Mouse (Mus musculus): Measurements from ENCODE around the gene Prkcg. TPM values are rescaled to one million over a fixed set of nuclear protein-coding genes. Genes with fewer than 3 reads are reported as not detected.

The Prkcg gene
- total RNA-seq, 4 experiments from 2014 or later: 458 to 553 (median 501) TPM

- no peak for DNase-seq (ENCODE audit: low spot score in 2 of 2)
Observed at GRCm38 (mm10) chr7:3314121-3314520, 25.1 kb downstream of the Prkcg start.

DNA sequence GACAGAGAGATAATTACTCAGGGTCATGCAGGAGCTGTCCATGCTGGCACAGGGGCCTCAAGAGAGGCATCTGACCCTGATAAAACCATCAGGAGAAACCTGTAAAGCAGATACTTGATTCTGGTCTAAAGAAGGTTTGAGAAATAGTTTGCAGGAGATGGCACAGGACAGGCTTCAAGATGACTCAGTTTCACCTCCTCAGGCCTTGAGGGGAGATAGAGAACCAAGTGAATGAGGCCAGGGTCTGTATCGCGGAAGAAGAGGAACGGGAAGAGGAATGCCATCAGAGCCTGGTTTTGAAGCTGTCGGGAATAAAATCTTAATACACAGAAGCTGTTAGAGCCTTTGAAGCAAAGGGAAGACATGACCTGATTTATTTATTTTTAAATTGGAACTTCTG lies 28.7 kb downstream of the Prkcg start:
- DNase-seq (ENCODE audit: low spot score in 2 of 2): no peak

GRCm38 (mm10) chr7:3320856-3321255 lies 31.9 kb downstream of the Prkcg start:
- DNase-seq (ENCODE audit: low spot score in 2 of 2): no peak

- no peak for DNase-seq (ENCODE audit: low spot score in 2 of 2)
Observed at GRCm38 (mm10) chr7:3323826-3324225, 34.8 kb downstream of the Prkcg start.

DNA sequence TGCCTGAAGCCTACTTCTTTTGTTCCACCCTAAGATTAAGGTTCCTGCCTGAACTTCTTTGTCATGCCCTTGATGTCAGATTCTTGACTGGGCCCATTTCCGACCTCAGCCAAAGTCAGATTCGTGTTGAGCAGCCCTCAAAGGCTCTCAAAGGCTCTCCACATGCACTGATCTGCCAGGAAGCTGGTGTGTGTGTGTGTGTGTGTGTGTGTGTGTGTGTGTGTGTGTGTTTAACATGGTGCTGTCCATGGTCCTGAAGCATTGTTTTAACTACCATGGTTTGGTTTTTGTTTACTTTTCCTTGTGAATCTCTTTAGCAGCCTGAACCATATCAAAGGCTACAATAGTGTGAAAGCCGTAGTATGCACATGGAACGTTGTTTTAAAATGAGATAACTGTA lies 39.0 kb downstream of the Prkcg start:
- DNase-seq (ENCODE audit: low spot score in 2 of 2): no peak

DNA sequence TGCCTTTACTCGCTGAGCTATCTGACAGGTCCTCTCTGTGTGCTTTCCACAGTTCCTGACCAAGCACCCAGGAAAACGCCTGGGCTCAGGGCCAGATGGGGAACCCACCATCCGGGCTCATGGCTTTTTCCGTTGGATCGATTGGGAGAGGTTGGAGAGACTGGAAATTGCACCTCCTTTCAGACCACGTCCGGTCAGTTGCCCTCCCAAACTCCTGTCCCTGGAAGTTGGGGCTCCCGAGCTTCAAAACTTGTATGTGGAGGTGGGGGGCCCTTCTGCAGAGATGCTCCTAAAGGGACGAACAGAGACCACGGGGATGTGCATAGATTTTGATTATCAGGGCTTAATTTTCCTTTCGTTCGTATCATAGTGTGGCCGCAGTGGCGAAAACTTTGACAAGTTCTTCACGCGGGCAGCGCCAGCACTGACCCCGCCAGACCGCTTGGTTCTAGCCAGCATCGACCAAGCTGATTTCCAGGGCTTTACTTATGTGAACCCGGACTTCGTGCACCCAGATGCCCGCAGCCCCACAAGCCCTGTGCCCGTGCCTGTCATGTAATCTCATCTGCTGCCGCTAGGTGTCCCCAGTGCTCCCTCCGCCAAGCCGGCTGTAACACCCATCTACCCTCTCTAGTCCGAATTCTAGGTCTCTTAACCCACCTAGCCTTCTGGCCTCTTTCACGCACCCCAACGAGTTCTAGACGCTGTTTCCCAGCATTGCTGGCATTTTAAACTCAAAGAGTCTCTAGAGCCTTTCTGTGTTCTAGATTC lies 41.0 kb downstream of the Prkcg start:
- peak; percentile 73 to 85 for DNase-seq (ENCODE audit: low spot score in 2 of 2)

GRCm38 (mm10) chr7:3331171-3331570 lies 42.2 kb downstream of the Prkcg start:
- no peak for DNase-seq (ENCODE audit: low spot score in 2 of 2)

DNA sequence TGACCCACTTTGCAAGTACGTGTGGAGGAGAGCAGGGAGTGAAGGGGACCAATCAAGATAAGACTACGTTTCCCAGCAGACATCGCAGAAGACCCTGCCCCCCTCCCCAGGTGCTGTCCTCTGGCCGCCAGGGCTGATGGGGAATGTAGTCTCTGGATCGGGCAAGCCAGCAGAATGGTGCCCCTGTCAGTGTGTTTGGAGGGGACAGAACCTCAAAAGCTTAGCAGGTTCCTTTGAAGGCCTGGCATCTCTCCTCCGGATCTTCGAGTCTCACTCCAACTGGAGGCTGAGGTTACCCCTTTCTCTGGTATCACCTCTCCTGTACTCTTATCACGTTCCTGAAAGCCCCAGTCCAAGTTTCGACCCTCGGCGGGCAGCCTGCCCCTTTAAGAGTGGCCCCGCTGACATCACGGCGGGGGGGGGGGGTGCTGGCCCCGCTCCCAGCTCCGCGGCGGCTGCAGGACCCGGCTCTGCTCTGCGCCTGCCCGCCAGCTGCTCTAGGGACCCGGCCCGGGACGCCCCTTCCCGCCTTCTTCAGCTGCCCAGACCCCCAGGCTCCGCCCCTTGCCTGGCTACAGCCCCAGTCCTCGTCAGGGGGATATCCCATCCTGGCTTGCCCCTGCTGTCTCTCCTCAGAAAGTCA lies 42.7 kb downstream of the Prkcg start:
- peak; percentile 83 to 90 for DNase-seq (ENCODE audit: low spot score in 2 of 2)

GRCm38 (mm10) chr7:3332224-3332615 lies 43.2 kb downstream of the Prkcg start:
- DNase-seq (ENCODE audit: low spot score in 2 of 2): no peak

- DNase-seq (ENCODE audit: low spot score in 2 of 2): peak in 1 of 2 experiments; percentile 31
Observed at GRCm38 (mm10) chr7:3332619-3333521, 43.9 kb downstream of the Prkcg start, which contains the start of gene Cacng7. TSS of gene Cacng7 (plus strand) at chr7:3332955.

GRCm38 (mm10) chr7:3333542-3333941 lies 44.6 kb downstream of the Prkcg start:
- no peak for DNase-seq (ENCODE audit: low spot score in 2 of 2)

- no peak for DNase-seq (ENCODE audit: low spot score in 2 of 2)
Observed at GRCm38 (mm10) chr7:3336412-3336811, 47.4 kb downstream of the Prkcg start.

GRCm38 (mm10) chr7:3338286-3338935 lies 49.4 kb downstream of the Prkcg start:
- DNase-seq (ENCODE audit: low spot score in 2 of 2): no peak

- DNase-seq (ENCODE audit: low spot score in 2 of 2): no peak
Observed at GRCm38 (mm10) chr7:3339010-3339409, 50.0 kb downstream of the Prkcg start.

- no peak for DNase-seq (ENCODE audit: low spot score in 2 of 2)
Observed at GRCm38 (mm10) chr7:3343861-3344260, 54.9 kb downstream of the Prkcg start.

DNA sequence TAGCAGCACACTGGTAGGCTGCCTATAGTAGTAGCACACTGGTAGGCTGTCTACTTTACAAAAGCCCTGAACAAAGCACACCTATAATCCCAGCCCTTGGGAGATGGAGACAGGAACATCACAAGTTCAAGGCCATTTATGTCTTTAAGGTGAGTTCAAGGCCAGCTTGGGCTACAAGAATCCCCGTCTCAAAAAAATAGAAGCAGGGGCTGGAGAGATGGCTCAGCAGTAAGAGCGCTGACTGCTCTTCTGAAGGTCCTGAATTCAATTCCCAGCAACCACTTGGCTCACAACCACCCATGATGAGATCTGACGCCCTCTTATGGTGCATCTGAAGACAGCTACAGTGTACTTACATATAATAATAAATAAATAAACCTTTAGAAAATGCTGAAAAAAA lies 56.3 kb downstream of the Prkcg start:
- no peak for DNase-seq (ENCODE audit: low spot score in 2 of 2)

GRCm38 (mm10) chr7:3347366-3348287 lies 58.6 kb downstream of the Prkcg start:
- DNase-seq (ENCODE audit: low spot score in 2 of 2): no peak

DNA sequence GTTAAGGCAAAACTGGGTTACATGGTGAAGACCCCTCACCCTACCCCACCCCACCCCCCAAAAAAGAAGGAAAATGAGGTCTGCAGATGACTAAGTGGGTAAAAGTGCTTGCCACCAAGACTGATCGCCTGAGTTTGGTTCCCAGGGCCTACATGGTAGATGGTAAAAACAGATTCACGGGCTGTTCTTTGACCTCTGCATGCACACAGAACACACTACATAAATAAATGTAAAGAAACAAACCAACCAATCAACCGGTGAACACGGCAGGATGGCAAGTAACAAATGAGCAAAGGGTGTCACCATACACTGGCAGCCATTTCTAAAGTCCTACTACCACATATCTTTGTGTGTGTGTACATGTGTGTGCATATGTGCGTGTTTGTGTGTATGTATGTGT lies 59.3 kb downstream of the Prkcg start:
- DNase-seq (ENCODE audit: low spot score in 2 of 2): no peak

GRCm38 (mm10) chr7:3349775-3350174 lies 60.8 kb downstream of the Prkcg start:
- no peak for DNase-seq (ENCODE audit: low spot score in 2 of 2)

- DNase-seq (ENCODE audit: low spot score in 2 of 2): no peak
Observed at GRCm38 (mm10) chr7:3351536-3351935, 62.6 kb downstream of the Prkcg start.

Data from layer of hippocampus, adult 8-10 months (tissue).